ENCODE assay signal across 25 mouse cellular contexts in genomic region chr6:87748078-87748477, GRCm38 (mm10). TPM values are rescaled to one million over a fixed set of nuclear protein-coding genes. Genes with fewer than 3 reads are reported as not detected.
DNase-seq lines count a peak whose midpoint lies in the region; ATAC-seq and TF ChIP-seq lines count a peak whose summit lies in the region.
"Had no signal": no experiment of that assay in that cellular context is flagged by ENCODE, and none has a peak within 500 bp of the region (broad histone marks: within the 10 kb centered on the region; RNA-seq: fewer than 3 reads in every experiment).

No protein-coding gene starts in this region.

- H3K27me3 ChIP-seq in heart, embryonic 13.5 days (replicated peaks) = peaks cover 12% of the 10 kb centered on the region
- no peaks in the 10 kb centered on the region for H3K27me3 ChIP-seq in lung, embryonic 14.5 days (ENCODE audit: insufficient read depth, low read length)
- peaks cover 31% of the 10 kb centered on the region for H3K27me3 ChIP-seq in G1E (ENCODE audit: insufficient read depth, low read length)
- H3K27me3 ChIP-seq in liver, embryonic 15.5 days = peaks cover 7% of the 10 kb centered on the region
- H3K27me3 ChIP-seq: embryonic facial prominence, embryonic 15.5 days; hindbrain, embryonic 12.5 days had no signal

- no peak for DNase-seq in heart, adult 8-10 months (ENCODE audit: low spot score)
- DNase-seq in lung, embryonic 14.5 days = no peak
- DNase-seq in lung, adult 2 months = no peak
- no peak for DNase-seq in G1E (ENCODE audit: low spot score)
- DNase-seq in layer of hippocampus, adult 9-11 months = no peak
- no peak for DNase-seq in left cerebral cortex, postnatal 36 days (ENCODE audit: low spot score in 2 of 2)
- DNase-seq: adrenal gland, postnatal 14 days; cerebellum, adult 11-12 months; cerebellum, postnatal 10 days; embryo, embryonic 11 days; gastrocnemius, postnatal 36 days; heart, postnatal 10 days; heart, postnatal 4 days had no signal

- H3K9me3 ChIP-seq in heart, embryonic 13.5 days = no peaks in the 10 kb centered on the region
- no peaks in the 10 kb centered on the region for H3K9me3 ChIP-seq in lung, embryonic 14.5 days (ENCODE audit: low read depth, low read length)
- H3K9me3 ChIP-seq in G1E (replicated peaks) = no peaks in the 10 kb centered on the region
- H3K9me3 ChIP-seq in liver, embryonic 15.5 days (replicated peaks) = no peaks in the 10 kb centered on the region
- H3K9me3 ChIP-seq: embryonic facial prominence, embryonic 15.5 days; forebrain, embryonic 10.5 days; hindbrain, embryonic 12.5 days had no signal

- H3K9ac ChIP-seq in heart, embryonic 13.5 days = no peak overlapping the region
- no peak overlapping the region for H3K9ac ChIP-seq in lung, embryonic 14.5 days
- H3K9ac ChIP-seq in liver, embryonic 15.5 days = no peak overlapping the region
- H3K9ac ChIP-seq: embryonic facial prominence, embryonic 15.5 days; hindbrain, embryonic 12.5 days had no signal

- ATAC-seq in heart, embryonic 13.5 days (ENCODE audit: extremely low read depth, insufficient number of reproducible peaks, low FRiP score, low TSS enrichment) = no peak
- no peak for ATAC-seq in lung, embryonic 14.5 days (ENCODE audit: insufficient read depth)
- ATAC-seq in G1E (ENCODE audit: extremely low read depth, insufficient number of reproducible peaks, low FRiP score, poor library complexity, severe bottlenecking) = no peak
- ATAC-seq in liver, embryonic 15.5 days (ENCODE audit: insufficient read depth) = no peak
- ATAC-seq: activated CD4-positive, CD25-positive, alpha-beta regulatory T cell, adult 4 months; forebrain, embryonic 14.5 days; hindbrain, embryonic 16.5 days; inflammation-experienced regulatory T-cells, adult 6 months; Patski had no signal

- H3K27ac ChIP-seq in heart, embryonic 13.5 days (replicated peaks) = 0 out of 2 replicates have a peak overlapping the region, but pooled peaks have one; percentile 8
- H3K27ac ChIP-seq in lung, embryonic 14.5 days (ENCODE audit: low read depth) = peak overlapping the region; percentile 33; the same call in 1 of the 2 replicates
- 0 out of 2 replicates have a peak overlapping the region, but pooled peaks have one; percentile 31 for H3K27ac ChIP-seq in liver, embryonic 15.5 days (replicated peaks)
- H3K27ac ChIP-seq: embryonic facial prominence, embryonic 15.5 days; forebrain, embryonic 10.5 days; hindbrain, embryonic 12.5 days had no signal

- no peak for TF ChIP-seq CTCF in lung, embryonic 14.5 days (IDR thresholded peaks at IDR 0.05; ENCODE audit: low read depth)
- no peak for TF ChIP-seq CTCF in lung, adult 2 months (IDR thresholded peaks at IDR 0.05; ENCODE audit: insufficient read depth, low read length)
- TF ChIP-seq CTCF in G1E (IDR thresholded peaks at IDR 0.05; ENCODE audit: low read depth, low read length) = no peak

- H3K36me3 ChIP-seq in heart, embryonic 13.5 days = no peaks in the 10 kb centered on the region
- no peaks in the 10 kb centered on the region for H3K36me3 ChIP-seq in lung, embryonic 14.5 days (ENCODE audit: insufficient read depth)
- no peaks in the 10 kb centered on the region for H3K36me3 ChIP-seq in G1E (replicated peaks)
- H3K36me3 ChIP-seq in liver, embryonic 15.5 days (replicated peaks) = no peaks in the 10 kb centered on the region
- H3K36me3 ChIP-seq: embryonic facial prominence, embryonic 15.5 days; forebrain, embryonic 10.5 days; hindbrain, embryonic 12.5 days had no signal

- WGBS in heart, embryonic 13.5 days = 78% methylated on average over 2 of the region's 2 CpGs
- WGBS in lung, embryonic 14.5 days = 75% methylated on average over 2 of the region's 2 CpGs
- 64% methylated on average over 2 of the region's 2 CpGs for WGBS in lung, adult 2 months
- WGBS in liver, embryonic 15.5 days (ENCODE audit: insufficient replicate concordance) = 57% methylated on average over 2 of the region's 2 CpGs

- H3K4me3 ChIP-seq in heart, embryonic 13.5 days = no peak overlapping the region
- H3K4me3 ChIP-seq in lung, embryonic 14.5 days (ENCODE audit: low read depth, low read length) = no peak overlapping the region
- no peak overlapping the region for H3K4me3 ChIP-seq in lung, adult 2 months (replicated peaks; ENCODE audit: extremely low read depth, low read depth, low read length)
- peak overlapping the region; percentile 46 for H3K4me3 ChIP-seq in G1E (ENCODE audit: low read depth, low read length)
- no peak overlapping the region for H3K4me3 ChIP-seq in liver, embryonic 15.5 days (replicated peaks)
- H3K4me3 ChIP-seq: embryonic facial prominence, embryonic 15.5 days; erythroblast, embryonic 14.5 days; forebrain, embryonic 10.5 days; hindbrain, embryonic 12.5 days had no signal

- H3K4me1 ChIP-seq in heart, embryonic 13.5 days = peaks cover 14% of the 10 kb centered on the region
- H3K4me1 ChIP-seq in lung, embryonic 14.5 days (ENCODE audit: insufficient read depth) = no peaks in the 10 kb centered on the region
- H3K4me1 ChIP-seq in lung, adult 2 months (ENCODE audit: control insufficient read depth, insufficient read depth, low read length) = no peaks in the 10 kb centered on the region
- H3K4me1 ChIP-seq in G1E (ENCODE audit: insufficient read depth, low read depth, low read length) = peaks cover 45% of the 10 kb centered on the region
- H3K4me1 ChIP-seq in liver, embryonic 15.5 days (replicated peaks) = peaks cover 54% of the 10 kb centered on the region
- H3K4me1 ChIP-seq: forebrain, embryonic 10.5 days; hindbrain, embryonic 12.5 days had no signal

- intact Hi-C loops in left cerebral cortex, postnatal 36 days (cut with DNase I) = no loop called here

- H3K4me2 ChIP-seq in heart, embryonic 13.5 days = no peak overlapping the region
- H3K4me2 ChIP-seq in lung, embryonic 14.5 days = no peak overlapping the region
- H3K4me2 ChIP-seq in liver, embryonic 15.5 days = no peak overlapping the region
- H3K4me2 ChIP-seq: embryonic facial prominence, embryonic 15.5 days; hindbrain, embryonic 12.5 days had no signal

- TF ChIP-seq POLR2A in lung, adult 2 months (IDR thresholded peaks at IDR 0.05; ENCODE audit: borderline replicate concordance, extremely low read depth, low read depth, low read length) = no peak

RNA-seq across cellular contexts. Expression of gene Efcc1, which starts 17.4 kb away (rescaled TPM):
- polyA plus RNA-seq in heart, embryonic 13.5 days (2015; fragmentation: Nextera tagmentation; extraction: Ambion mirVana) = 0.43 and 0.52 TPM in 2 replicates
- 1 to 10 TPM in 3 of 4 experiments, under 1 TPM in 1; 0.53 to 1.2 (median 1.1) TPM for total RNA-seq in heart, adult 8-10 months (2022)
- 3.4 and 3.8 TPM in 2 replicates for polyA plus RNA-seq in lung, embryonic 14.5 days (2014; fragmentation: Nextera tagmentation; extraction: Ambion mirVana)
- 14.5 and 16.3 TPM in 2 replicates for polyA plus RNA-seq in lung, adult 2 months (2012; rRNA removed)
- 2.3 TPM in 1 of 2 replicates, not detected in the other for total RNA-seq in G1E (2014; fragmentation: Nextera tagmentation)
- 0.11 and 0.58 TPM in 2 replicates for total RNA-seq in G1E (2017)
- not detected in 2 replicates for polyA plus RNA-seq in G1E (2012)
- polyA plus RNA-seq in liver, embryonic 15.5 days (2015; fragmentation: Nextera tagmentation; extraction: Ambion mirVana) = 0.15 and 0.16 TPM in 2 replicates
- total RNA-seq in left cerebral cortex, postnatal 36 days (2021) = 1 to 10 TPM; 3.9 to 6.0 TPM
- polyA plus RNA-seq: erythroblast, embryonic 14.5 days had no signal

RNA-seq across cellular contexts. Expression of gene Gp9, which starts 29.8 kb away (rescaled TPM):
- 5.1 and 7.2 TPM in 2 replicates for polyA plus RNA-seq in heart, embryonic 13.5 days (2015; fragmentation: Nextera tagmentation; extraction: Ambion mirVana)
- total RNA-seq in heart, adult 8-10 months (2022) = 1 to 10 TPM in 3 of 4 experiments, under 1 TPM in 1; 0.81 to 3.6 (median 1.6) TPM
- polyA plus RNA-seq in lung, embryonic 14.5 days (2014; fragmentation: Nextera tagmentation; extraction: Ambion mirVana) = 4.0 and 4.3 TPM in 2 replicates
- polyA plus RNA-seq in lung, adult 2 months (2012; rRNA removed) = 13.1 and 14.9 TPM in 2 replicates
- total RNA-seq in G1E (2014; fragmentation: Nextera tagmentation) (4.7 and 6.4 TPM in 2 replicates), G1E (2017) (1.6 and 2.2 TPM in 2 replicates)
- polyA plus RNA-seq in G1E (2012) = 6.3 and 9.1 TPM in 2 replicates
- 26.8 and 29.9 TPM in 2 replicates for polyA plus RNA-seq in liver, embryonic 15.5 days (2015; fragmentation: Nextera tagmentation; extraction: Ambion mirVana)
- 1 to 10 TPM; 1.3 to 1.9 TPM for total RNA-seq in left cerebral cortex, postnatal 36 days (2021)
- total RNA-seq: gastrocnemius, adult 8-10 months; gastrocnemius, postnatal 36 days had no signal
- polyA plus RNA-seq: activated CD4-positive, CD25-positive, alpha-beta regulatory T cell, adult 4 months; Patski had no signal
